Mouse (Mus musculus): ENCODE data around the gene Il33. TPM values are rescaled to one million over a fixed set of nuclear protein-coding genes. Genes with fewer than 3 reads are reported as not detected.
"Not testable (repeated sequence)": the region's sequence is repeated elsewhere in the genome, so short reads cannot be mapped to it uniquely, and the experiment has no call there.

Gene Il33
- polyA plus RNA-seq, 1 experiment from 2014 or later: 0.68 TPM

DNA sequence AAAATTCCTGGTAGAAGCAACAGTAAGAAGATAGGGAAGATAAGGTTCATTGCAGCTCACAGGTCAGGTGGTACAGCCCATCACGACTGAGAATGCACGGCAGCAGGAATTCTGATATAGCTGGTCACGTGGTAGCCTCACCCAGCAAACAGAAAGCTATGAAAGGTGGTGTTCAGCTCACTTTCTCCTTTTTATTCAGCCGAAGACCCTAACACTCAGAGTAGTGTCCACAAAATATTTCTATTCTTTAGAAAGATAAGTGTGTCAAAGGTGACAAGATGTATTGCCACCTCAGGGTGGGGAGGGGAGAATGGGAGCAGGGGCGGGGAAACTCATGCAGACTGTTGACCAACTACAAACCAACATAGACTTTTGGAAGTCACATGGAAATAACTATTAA, 19.5 kb downstream of the Il33 start:
- 90% methylated on average over 5 of the region's 5 CpGs for WGBS
- no peak overlapping the region for H3K4me3 ChIP-seq
- H3K4me1 ChIP-seq: peaks cover 36% of the 10 kb centered on the region
- no peaks in the 10 kb centered on the region for H3K36me3 ChIP-seq (replicated peaks)
- no peak overlapping the region for H3K27ac ChIP-seq
- no peak for DNase-seq (ENCODE audit: extremely low spot score, low spot score)
- H3K27me3 ChIP-seq (ENCODE audit: poor library complexity, severe bottlenecking): no peaks in the 10 kb centered on the region
- no peaks in the 10 kb centered on the region for H3K9me3 ChIP-seq

DNA sequence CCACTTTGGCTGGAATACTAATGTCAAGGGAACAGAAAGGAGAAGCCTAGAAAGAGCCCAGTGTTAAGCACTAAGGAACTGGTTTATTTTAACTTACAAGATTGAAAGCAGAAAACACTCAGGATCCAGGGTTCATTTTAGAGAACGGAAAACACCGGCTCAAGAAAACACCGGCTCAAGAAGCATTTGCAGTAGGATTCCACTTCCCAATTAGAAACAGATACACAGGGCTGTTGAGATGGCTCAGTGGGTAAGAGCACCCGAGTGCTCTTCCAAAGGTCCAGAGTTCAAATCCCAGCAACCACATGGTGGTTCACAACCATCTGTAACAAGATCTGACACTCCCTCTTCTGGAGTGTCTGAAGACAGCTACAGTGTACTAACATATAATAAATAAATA, 20.0 kb downstream of the Il33 start:
- DNase-seq (ENCODE audit: extremely low spot score, low spot score); H3K4me3 ChIP-seq; H3K9me3 ChIP-seq; H3K36me3 ChIP-seq (replicated peaks); H3K27ac ChIP-seq; H3K27me3 ChIP-seq (ENCODE audit: poor library complexity, severe bottlenecking): not testable (repeated sequence)
- 84% methylated on average over 4 of the region's 4 CpGs for WGBS
- peaks cover 36% of the 10 kb centered on the region for H3K4me1 ChIP-seq

DNA sequence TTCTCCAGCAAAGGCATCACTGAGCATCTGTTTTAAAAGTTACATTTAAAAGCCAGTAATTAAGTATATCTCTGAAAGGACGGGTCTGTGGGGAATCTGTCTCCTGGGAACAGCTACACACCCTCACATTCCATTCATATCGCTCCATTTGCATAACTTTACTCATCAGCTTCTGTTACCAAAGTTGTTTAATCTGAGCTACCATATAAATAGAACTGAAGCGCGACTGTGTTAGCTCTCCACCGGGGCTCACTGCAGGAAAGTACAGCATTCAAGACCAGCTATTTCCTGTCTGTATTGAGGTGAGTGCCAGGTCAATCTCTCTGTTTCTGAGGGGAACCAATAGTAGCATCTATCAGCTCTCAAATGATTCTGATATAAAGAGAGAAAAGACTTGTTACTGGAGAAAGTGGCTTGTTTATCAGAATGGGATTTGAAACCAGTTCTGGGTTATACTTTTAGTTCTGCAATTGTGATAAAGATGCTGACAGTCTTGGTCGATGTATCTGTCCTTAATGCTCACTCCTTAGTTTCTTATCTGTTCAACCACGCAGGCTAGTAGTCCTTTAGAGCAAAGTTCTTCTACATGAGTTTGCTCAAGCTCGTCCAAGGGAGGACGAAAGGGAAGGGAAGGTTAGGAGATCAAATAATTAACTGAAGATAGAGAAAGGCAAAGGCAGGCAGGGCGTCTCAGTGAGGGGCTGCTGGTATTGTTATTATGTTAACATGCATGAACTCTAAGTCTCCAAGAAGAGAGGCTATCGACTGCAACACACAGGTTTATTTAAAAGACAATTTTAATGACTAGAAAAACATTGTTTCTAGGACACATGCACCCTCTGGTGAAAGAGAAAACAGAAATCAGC, 20.9 kb downstream of the Il33 start:
- Histone ChIP-seq H3K27me3 (ENCODE audit: poor library complexity, severe bottlenecking) (no peaks in the 10 kb centered on the region), H3K36me3 (replicated peaks) (no peaks in the 10 kb centered on the region), H3K4me3 (no peak overlapping the region), H3K9me3 (no peaks in the 10 kb centered on the region), H3K27ac (no peak overlapping the region), H3K4me1 (peaks cover 36% of the 10 kb centered on the region)
- WGBS: 21% methylated on average over 11 of the region's 11 CpGs
- no peak for DNase-seq (ENCODE audit: extremely low spot score, low spot score)

DNA sequence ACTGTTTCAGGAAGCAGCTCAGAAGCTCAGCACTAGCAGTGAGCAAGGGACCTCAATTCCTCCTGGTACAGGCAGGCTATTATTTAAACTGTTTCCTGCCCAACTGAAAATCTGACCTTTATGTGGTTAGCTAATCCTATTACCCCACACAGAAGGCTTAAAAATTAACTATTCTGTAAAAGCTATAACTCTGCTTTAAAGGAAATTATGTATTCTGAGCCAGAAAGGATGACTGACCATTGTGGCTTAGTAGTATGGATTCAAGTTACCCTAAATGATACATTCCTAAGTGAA, 21.5 kb downstream of the Il33 start:
- no peak overlapping the region for H3K27ac ChIP-seq
- no peak for DNase-seq (ENCODE audit: extremely low spot score, low spot score)
- no peak overlapping the region for H3K4me3 ChIP-seq
- peaks cover 36% of the 10 kb centered on the region for H3K4me1 ChIP-seq
- no peaks in the 10 kb centered on the region for H3K27me3 ChIP-seq (ENCODE audit: poor library complexity, severe bottlenecking)
- H3K36me3 ChIP-seq (replicated peaks): no peaks in the 10 kb centered on the region
- no peaks in the 10 kb centered on the region for H3K9me3 ChIP-seq

DNA sequence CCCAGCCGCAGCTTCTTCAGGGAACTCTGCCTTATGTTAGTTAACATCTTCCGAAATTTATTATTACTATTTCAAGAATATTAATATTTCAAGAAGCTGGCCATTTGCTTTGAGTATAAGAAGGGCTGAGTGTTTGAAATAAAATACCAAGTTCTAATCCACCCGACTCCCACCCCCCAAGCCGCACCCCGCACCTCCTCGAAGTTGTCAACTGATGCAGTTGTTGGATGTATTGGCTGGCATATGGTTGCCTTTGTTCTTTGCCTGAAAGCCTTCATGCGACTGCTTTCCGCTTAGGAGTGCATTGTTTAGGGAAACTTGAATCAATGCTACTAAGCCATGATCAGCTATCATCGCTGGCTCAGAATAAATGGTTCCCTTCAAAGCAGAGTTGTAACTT, 22.1 kb downstream of the Il33 start:
- Histone ChIP-seq H3K4me3 (no peak overlapping the region), H3K9me3 (no peaks in the 10 kb centered on the region), H3K27ac (no peak overlapping the region), H3K4me1 (peaks cover 36% of the 10 kb centered on the region), H3K36me3 (replicated peaks) (no peaks in the 10 kb centered on the region), H3K27me3 (ENCODE audit: poor library complexity, severe bottlenecking) (no peaks in the 10 kb centered on the region)
- WGBS: 80% methylated on average over 9 of the region's 9 CpGs
- DNase-seq (ENCODE audit: extremely low spot score, low spot score): no peak

DNA sequence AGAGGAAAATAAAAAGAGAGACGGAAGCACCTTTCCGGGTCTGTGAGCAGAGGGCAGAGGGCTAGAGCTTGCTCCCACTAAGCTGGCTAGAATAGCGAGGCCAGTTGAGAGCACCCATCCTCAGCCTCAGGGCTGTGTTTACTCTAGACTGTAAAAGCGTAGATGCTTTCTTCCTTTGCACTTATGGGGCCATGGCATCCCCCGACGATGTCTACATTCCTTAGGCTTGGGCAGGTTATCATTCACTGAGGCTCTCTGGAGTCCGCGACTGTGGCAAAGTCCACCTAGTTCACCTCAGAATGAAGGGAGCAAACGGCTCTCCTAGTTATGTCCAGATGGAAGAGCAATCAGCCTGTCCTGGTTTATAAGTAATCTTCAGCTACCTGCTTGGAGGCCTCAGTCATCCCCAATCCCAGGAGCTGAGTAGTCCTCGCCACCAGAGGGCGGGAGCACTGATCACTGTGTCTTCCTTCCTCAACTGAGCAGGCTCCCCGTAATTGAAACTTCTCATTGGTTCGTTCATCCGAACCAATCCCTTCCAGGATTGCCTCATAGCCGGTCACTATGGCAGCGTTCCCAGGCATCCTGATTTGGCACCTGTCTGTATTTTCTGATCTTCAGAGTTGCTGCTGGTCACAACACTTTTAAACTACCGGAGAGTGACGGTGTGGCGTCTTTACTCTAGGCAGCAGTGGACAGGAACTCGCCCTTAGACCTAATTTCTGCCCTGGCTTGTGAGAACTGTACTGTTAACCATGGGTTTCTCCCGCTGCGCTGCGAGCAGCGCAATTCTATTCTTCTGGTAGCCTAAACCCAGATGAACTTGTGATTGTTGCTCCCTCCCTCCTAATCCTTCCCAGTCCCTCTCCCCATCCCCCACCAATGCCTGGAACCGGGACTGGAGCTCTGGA, 23.2 kb downstream of the Il33 start:
- DNase-seq (ENCODE audit: extremely low spot score, low spot score): peak; percentile 84
- Histone ChIP-seq H3K27ac (peak overlapping the region; percentile 85), H3K9me3 (no peaks in the 10 kb centered on the region), H3K27me3 (ENCODE audit: poor library complexity, severe bottlenecking) (no peaks in the 10 kb centered on the region), H3K4me3 (peak overlapping the region; percentile 55), H3K4me1 (peaks cover 36% of the 10 kb centered on the region), H3K36me3 (replicated peaks) (no peaks in the 10 kb centered on the region)
- 23% methylated on average over 25 of the region's 25 CpGs for WGBS

DNA sequence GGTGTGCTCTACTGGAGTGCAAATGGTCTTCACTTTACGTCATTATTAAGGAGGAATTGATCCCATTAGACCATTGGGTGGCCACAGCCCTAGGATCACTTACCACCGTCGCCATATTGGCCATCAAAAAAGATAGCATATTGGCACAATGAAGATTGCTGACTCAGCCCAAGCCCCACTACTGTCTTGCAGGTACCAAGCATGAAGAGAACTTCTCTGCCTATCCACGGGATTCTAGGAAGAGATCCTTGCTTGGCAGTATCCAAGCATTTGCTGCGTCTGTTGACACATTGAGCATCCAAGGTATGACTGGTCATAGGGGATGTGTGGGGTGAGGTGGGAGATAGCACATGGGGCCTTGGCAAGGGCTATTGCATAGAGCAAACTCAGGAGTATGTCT, 27.6 kb downstream of the Il33 start:
- no peaks in the 10 kb centered on the region for H3K36me3 ChIP-seq (replicated peaks)
- peaks cover 16% of the 10 kb centered on the region for H3K4me1 ChIP-seq
- H3K27ac ChIP-seq: no peak overlapping the region
- no peak overlapping the region for H3K4me3 ChIP-seq
- no peak for DNase-seq (ENCODE audit: extremely low spot score, low spot score)
- no peaks in the 10 kb centered on the region for H3K27me3 ChIP-seq (ENCODE audit: poor library complexity, severe bottlenecking)
- no peaks in the 10 kb centered on the region for H3K9me3 ChIP-seq
- 89% methylated on average over 5 of the region's 5 CpGs for WGBS

DNA sequence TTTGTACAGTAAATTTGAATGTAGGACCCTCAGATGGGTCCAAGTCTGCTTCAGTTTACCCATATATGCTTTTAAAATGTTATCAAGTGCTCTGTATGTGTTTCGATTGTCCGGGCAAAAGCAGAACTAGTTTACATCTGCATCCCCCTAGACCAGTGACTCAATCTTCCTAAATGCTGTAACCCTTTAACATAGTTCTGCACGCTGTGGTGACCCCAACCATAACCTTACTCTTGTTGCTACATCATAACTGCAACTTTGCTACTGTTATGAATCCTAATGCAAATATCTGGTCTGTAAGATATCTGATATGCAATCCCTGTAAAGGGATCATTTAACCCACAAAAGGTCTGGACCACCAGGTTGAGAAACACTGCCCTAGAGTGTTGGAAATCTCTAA, 28.9 kb downstream of the Il33 start:
- H3K27me3 ChIP-seq (ENCODE audit: poor library complexity, severe bottlenecking): no peaks in the 10 kb centered on the region
- no peaks in the 10 kb centered on the region for H3K9me3 ChIP-seq
- DNase-seq (ENCODE audit: extremely low spot score, low spot score): no peak
- WGBS: 85% methylated on average over 3 of the region's 3 CpGs
- peaks cover 4% of the 10 kb centered on the region for H3K4me1 ChIP-seq
- H3K36me3 ChIP-seq (replicated peaks): no peaks in the 10 kb centered on the region
- H3K27ac ChIP-seq: no peak overlapping the region
- H3K4me3 ChIP-seq: no peak overlapping the region

DNA sequence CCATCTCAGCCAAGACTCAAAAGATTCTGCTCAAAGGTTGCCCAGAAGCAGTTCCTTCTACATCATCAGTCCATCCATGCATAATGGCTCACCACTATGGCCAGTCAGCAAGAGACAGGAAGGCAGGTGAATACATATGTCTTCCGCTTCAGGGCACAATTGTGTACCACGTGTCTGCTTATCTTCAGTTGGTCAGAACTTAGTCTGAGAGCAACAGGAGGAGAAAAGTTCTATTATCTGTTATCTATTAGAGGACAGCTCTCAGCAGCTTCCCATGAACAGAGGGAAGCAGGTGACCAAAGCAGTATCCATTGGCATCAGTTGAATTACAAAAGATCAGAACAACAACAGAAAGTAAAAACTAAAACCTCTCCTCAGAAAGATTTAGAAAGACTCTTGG, 30.5 kb downstream of the Il33 start:
- DNase-seq (ENCODE audit: extremely low spot score, low spot score): no peak
- Histone ChIP-seq H3K27me3 (ENCODE audit: poor library complexity, severe bottlenecking) (no peaks in the 10 kb centered on the region), H3K4me3 (no peak overlapping the region), H3K27ac (no peak overlapping the region), H3K36me3 (replicated peaks) (no peaks in the 10 kb centered on the region), H3K4me1 (no peaks in the 10 kb centered on the region), H3K9me3 (no peaks in the 10 kb centered on the region)
- WGBS: 89% methylated on average over 2 of the region's 2 CpGs

DNA sequence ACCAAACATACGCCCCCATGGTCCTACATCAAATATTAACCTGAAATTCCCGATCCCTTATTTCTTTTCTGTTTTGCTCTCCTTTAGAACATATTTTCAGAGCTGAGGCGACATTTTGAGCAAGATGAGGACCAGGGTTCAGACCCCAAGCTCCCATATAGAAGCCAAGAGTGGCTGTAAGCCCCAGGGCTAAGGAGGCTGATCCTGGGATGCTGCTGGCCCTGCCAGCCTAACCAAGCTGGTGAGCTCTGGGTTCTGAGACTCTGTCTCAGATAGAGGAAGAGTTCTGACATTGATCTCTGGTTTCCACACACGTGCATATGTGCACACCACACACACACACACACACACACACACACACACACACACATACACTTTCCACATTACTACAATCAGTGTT, 36.0 kb downstream of the Il33 start:
- WGBS: 88% methylated on average over 4 of the region's 4 CpGs
- DNase-seq (ENCODE audit: extremely low spot score, low spot score): no peak
- Histone ChIP-seq H3K9me3 (peaks cover 4% of the 10 kb centered on the region; the same call in 1 of the 2 replicates), H3K36me3 (replicated peaks) (no peaks in the 10 kb centered on the region), H3K27ac (no peak overlapping the region), H3K27me3 (ENCODE audit: poor library complexity, severe bottlenecking) (no peaks in the 10 kb centered on the region), H3K4me3 (no peak overlapping the region), H3K4me1 (no peaks in the 10 kb centered on the region)

DNA sequence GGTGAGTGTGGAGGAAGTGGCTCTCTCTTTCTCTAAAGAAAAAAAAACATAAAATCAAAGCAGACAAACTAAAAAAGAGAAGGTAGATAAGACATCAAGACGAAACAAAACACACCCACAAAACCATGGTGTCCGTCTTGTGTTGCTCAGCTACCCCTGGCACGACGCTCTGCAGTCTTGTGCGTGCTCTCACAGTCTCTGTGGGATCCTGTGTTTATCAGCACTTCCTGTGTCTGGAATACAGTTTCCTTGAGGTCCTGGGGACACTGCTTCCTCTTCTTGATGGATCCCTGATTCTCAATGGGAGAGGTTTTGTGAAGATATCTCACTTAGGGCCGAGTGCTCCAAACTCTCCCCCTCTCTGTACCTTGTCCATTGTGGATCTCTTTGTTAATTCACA, 36.9 kb downstream of the Il33 start:
- H3K4me3 ChIP-seq: no peak overlapping the region
- no peak for DNase-seq (ENCODE audit: extremely low spot score, low spot score)
- no peaks in the 10 kb centered on the region for H3K36me3 ChIP-seq (replicated peaks)
- no peaks in the 10 kb centered on the region for H3K4me1 ChIP-seq
- H3K27ac ChIP-seq: no peak overlapping the region
- no peaks in the 10 kb centered on the region for H3K27me3 ChIP-seq (ENCODE audit: poor library complexity, severe bottlenecking)
- WGBS: 81% methylated on average over 6 of the region's 6 CpGs
- H3K9me3 ChIP-seq: peaks cover 13% of the 10 kb centered on the region

DNA sequence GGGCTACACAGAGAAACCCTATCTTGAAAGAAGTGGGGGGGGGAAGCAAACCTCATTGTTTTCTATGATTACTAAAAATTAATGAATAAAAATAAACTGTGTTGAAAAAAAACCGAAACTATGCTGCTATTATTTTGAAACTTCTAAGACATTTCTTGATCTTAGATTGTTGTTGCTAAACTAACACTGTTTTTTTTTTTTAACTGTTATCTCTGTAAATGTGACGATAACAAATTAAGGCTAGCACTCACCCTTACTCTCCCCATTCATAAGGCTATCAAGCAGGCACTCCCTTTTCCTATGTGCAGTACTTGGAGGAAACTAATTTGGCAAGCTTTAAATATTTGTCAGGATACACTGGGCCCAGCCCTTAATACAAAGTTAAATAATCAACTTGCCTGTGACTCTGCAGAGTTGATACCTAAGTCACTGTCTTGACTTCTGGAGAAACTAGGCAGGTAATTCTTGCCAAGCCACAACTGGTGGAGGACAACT, 38.7 kb downstream of the Il33 start:
- H3K9me3 ChIP-seq: peaks cover 17% of the 10 kb centered on the region
- no peaks in the 10 kb centered on the region for H3K4me1 ChIP-seq
- WGBS: 90% methylated on average over 2 of the region's 2 CpGs
- H3K27me3 ChIP-seq (ENCODE audit: poor library complexity, severe bottlenecking): no peaks in the 10 kb centered on the region
- H3K27ac ChIP-seq: no peak overlapping the region
- no peaks in the 10 kb centered on the region for H3K36me3 ChIP-seq (replicated peaks)
- H3K4me3 ChIP-seq: no peak overlapping the region
- no peak for DNase-seq (ENCODE audit: extremely low spot score, low spot score)

DNA sequence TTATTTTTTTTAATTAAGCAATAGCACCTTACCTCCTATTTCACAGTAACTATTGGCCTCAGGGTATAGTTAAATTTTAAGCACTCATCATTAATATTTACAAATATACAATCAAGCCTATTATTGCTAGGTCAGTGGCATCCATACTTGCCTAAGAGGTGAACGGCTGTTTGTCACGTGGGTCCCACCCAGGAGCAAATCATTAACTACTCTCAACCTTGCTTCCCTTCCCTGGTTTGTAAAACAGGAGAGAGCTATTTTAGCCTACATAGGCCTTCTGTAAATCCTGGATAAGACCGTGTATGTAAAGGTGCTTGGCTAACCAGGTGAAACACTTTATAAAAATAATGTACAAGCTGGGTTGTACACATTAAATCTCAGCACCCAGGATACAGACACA, 43.0 kb downstream of the Il33 start:
- WGBS: 88% methylated on average over 3 of the region's 3 CpGs
- Histone ChIP-seq H3K27ac (no peak overlapping the region), H3K9me3 (peaks cover 17% of the 10 kb centered on the region), H3K36me3 (replicated peaks) (no peaks in the 10 kb centered on the region), H3K4me1 (no peaks in the 10 kb centered on the region), H3K4me3 (no peak overlapping the region), H3K27me3 (ENCODE audit: poor library complexity, severe bottlenecking) (no peaks in the 10 kb centered on the region)
- DNase-seq (ENCODE audit: extremely low spot score, low spot score): no peak

All from forebrain, embryonic 10.5 days (tissue).